Mouse (Mus musculus): ENCODE results near the gene Arhgap28. TPM values are rescaled to one million over a fixed set of nuclear protein-coding genes. Genes with fewer than 3 reads are reported as not detected.
A peak's percentile ranks its signal among the peaks of the same experiment; 100 is the strongest.
"Not testable (repeated sequence)": the region's sequence is repeated elsewhere in the genome, so short reads cannot be mapped to it uniquely, and the experiment has no call there.

Gene Arhgap28
- total RNA-seq, 1 experiment from 2014 or later, result 2.0 TPM

DNA sequence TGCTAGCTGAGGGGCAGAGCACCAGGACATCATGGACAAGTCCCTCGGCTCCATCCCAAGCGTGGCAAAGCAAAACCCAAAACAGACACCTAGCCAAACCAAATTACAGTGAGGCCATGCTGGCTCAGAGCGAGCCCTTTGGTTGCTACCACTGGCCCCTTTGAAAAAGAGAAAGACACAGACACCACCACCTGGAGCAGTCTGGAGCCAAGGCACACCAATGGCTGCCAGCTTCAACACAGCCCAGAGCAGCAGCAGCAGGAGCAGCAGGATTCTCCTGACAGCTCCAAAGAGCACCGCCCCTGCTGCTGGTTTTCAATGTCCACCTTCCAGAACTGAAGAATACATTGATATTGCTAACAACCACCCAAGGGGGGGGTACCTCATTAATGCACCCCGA is 104.5 kb downstream of the Arhgap28 start:
- no peak for ATAC-seq (replicated peaks; ENCODE audit: low read depth, poor library complexity, severe bottlenecking)

DNA sequence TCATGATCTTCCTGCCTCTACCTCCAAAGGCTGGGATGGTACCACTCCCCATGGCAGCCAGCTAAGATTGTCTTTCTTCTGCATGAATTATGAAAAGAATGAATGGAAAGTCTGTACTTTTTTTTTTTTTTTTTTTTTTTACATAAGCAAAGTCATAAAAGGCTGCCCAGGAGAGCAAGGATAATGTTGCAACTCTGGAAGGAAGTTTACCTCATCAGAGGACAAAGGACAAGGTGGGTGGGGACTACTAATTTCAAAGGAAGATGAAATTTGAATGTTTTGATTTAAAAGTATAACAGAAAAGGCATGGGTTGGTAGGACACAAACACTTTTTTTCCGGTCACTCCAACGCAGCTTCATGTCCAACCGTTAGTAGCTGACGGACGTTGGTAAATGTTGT is 107.5 kb downstream of the Arhgap28 start:
- ATAC-seq (replicated peaks; ENCODE audit: low read depth, poor library complexity, severe bottlenecking), result no peak

DNA sequence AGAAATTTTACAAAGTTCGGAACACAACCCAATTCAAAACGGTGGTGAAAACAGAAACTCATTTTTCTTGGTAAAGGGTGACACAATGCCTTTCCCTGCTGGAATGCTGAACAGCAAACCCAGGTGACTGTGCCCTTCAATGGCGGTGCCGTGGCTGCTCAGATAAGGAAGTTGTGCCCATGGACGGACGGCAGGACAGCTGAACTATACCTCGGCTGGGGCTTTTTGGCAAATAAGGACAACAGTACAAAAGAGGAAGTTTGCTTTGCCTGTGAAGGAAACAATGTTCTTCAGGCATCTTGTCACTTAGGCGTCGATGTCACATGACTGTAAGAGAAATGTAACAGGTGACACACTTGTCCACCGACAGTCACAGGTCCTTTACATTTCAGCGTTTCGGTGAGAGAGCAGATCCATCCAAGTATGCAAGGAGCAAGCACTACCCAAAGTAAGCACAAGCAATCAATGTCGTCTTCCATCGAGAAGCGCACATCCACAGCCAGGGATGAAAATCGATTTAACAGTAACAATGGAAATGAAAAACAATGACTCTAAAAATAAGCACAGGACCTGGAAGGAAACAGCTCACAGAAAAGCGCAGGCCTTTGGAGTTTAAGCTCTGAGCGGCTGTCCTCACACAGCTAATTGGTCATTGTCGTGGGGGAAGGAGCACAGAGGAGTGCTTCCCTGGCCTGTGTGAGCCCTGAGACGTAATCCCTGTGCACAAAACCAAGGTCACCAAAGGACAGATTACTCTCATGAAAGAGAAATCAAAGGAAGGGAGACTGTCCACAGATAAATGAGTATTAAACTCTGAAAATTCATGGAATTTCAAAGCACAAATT is 114.2 kb downstream of the Arhgap28 start:
- ATAC-seq (replicated peaks; ENCODE audit: low read depth, poor library complexity, severe bottlenecking), result peak; percentile 91

DNA sequence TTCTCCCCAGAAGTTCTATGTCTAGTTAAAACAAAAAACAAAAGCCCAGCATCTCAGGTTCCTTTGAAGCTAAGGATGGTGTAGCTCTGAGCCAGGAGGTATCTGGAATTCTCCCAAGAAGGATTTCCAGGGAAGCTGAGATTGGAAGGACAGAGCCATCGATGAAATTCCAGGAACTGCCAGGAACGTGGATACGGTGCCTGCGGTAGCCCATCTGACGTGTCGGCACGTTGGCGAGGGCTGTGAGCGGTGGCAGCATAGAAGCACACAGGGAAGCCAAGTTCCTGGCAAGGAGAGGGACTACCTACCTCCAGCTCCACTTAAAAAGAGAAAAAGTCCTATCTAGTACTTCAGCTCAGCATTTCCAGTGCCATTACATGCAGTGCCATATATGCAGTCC is 115.8 kb downstream of the Arhgap28 start:
- ATAC-seq (replicated peaks; ENCODE audit: low read depth, poor library complexity, severe bottlenecking), result no peak

DNA sequence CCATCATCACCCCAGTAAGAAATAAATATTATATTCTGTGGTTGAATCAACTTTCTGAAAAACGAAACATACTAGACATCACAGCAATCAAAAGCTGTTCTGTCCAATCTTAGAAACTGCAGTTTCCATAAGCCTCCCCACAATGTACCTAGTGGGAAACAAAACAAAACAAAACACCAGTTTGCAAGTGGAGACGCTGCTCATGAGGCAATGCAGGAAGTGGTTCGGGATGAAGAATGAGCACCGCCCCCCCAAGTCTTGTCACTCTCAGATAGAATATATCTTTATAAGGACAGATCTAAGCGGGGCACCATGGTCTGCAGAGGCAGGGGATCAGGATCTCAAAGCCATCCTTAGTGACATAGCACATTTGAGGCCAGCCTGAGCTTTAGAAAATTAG is 117.6 kb downstream of the Arhgap28 start:
- 0 out of 2 replicates have a peak, but pooled peaks have one; percentile 33 for ATAC-seq (replicated peaks; ENCODE audit: low read depth, poor library complexity, severe bottlenecking)

DNA sequence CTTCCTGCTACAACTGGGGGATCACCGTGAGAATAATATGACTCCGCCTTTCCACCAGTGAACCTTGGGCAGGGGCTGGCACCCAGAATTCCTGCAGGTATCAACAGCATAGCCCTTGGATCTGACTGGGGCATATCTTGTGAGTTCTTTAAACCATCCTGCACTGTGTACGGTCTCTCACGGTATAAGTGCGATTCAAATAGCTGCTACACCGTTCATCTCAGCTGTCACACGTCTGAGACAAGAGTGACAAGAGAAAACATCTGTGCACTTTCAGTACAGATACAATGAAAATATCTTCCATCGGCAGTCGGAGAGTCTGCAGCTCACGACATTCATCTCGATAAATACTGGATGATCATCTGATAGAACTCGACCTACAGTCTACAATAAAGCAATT is 126.3 kb downstream of the Arhgap28 start:
- no peak for ATAC-seq (replicated peaks; ENCODE audit: low read depth, poor library complexity, severe bottlenecking)

DNA sequence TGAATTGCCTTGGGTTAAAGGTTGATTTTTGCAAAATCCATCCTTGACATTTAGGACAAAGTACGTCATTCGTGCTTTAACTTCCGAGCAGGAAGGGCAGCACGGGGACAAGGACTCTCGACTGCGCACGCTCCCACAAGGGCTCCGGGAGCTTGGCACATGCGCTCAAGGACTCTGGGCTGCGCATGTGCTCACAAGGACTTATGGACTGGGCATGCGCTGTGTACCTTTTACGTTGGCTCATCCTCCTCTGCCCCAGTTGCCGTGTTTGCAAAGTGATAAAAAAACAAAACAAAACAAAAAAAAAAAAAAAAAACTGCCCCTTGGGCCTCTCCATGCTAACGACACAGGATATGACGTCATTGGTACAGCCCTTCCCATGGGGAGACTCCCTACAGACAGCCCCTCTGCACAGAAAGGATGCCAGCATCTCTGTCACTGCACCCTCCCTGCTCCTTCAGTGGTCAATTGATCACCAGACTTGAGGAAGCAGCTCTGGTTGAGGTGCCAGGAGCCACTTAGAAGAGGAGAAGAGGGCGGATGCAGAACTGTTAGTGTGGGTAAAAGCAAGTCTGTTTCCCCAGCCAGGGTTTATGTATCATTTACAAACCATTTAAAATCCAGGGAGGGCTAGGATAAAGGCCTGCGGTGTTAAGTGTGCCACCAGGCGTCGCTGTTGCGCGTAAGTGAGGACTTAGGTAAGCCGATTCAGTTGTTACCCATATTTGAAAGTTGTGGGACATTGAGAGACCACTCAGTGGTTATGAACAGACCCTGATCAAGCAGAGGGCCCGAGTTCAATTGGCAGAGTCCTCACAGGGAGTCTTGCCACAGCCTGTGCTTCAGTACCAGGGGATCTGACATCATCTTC is 134.0 kb downstream of the Arhgap28 start:
- peak; percentile 78 for ATAC-seq (replicated peaks; ENCODE audit: low read depth, poor library complexity, severe bottlenecking)

DNA sequence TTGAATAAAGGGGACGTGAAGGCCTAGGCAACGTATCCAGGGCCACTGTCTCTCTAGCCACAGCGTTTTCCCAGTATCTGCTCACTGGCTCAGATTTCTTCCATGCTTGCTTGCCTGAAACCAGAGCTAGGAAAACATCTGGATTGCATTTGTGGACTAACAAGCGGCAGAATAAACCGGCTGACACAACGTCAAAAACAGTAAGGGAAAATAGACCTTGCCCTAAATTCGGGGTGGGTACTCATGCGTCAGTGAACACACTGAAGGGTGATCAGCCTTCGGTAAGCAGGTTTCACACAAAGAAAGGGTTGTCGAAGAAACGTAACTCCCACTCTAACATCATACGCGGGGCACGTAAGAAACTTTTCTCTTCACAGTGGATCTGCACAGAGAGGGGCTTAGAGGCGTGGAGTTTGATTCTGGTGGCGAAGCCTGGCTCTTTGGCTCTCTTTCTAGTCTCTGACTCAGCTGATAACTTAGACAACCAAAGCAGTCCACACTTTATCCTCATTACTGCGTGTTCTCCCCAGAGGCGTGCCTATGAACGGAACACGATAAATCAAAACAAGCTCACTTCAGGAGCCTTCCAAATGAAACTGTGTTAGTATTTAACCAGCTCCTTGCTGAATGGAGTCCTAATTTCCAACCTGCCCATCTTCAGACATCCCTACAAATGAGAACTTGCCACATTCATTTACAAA is 137.2 kb downstream of the Arhgap28 start:
- no peak for ATAC-seq (replicated peaks; ENCODE audit: low read depth, poor library complexity, severe bottlenecking)

DNA sequence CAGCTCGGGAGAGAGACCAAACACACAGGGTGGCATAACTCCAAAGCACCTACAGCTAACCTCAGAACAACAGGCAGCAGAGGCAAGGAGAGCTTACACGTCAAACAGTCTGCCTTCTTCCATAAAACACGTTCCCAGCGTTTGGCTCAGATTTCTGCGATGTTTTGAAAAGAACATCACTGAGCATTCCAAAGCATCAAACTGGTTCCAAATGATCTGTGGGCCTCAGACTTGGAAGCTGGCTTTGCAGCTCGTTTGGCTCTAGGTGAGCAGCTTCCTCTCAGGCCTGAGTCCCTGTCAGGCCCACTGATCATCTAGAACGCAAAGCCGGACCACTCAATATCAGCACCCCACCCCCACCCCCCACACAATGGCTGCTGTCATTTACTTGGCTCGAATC is 137.9 kb downstream of the Arhgap28 start:
- ATAC-seq (replicated peaks; ENCODE audit: low read depth, poor library complexity, severe bottlenecking), result no peak

DNA sequence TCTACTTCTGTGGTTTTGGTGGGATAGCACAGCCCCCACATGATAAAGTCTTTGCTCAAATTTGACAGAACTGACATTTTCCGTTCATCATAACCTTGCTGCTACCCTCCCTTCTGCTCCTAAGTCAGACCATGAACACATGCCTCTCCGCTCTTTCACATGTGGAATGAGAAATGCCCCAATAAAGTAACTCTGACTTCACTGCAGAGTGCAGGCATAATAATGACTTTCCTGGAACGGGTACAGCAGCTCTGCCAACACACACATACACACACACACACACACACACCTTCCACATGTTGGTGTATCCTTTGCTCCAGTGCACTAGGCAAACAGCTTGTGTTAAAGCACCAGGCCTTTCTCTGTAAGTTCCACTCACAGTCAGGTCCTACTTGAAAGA is 139.0 kb downstream of the Arhgap28 start:
- no peak for ATAC-seq (replicated peaks; ENCODE audit: low read depth, poor library complexity, severe bottlenecking)

DNA sequence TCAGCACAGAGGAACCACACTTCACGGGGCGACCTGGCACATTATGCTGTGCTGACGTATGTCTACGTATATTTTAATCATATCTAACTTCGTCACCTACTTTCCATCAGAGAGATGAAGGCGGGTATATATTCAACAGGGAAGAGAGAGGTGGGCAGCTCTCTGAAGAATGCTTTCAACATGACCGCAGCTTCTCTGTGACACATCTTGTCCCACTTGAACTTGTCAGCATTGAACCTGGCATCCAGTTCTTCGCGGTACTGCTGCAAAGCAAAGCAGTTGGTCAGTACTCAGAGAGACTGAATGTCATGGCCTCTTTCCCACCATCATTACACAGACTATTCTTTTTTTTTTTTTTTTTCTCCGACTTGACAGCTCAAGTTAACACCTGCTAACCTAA is 139.6 kb downstream of the Arhgap28 start:
- no peak for ATAC-seq (replicated peaks; ENCODE audit: low read depth, poor library complexity, severe bottlenecking)

DNA sequence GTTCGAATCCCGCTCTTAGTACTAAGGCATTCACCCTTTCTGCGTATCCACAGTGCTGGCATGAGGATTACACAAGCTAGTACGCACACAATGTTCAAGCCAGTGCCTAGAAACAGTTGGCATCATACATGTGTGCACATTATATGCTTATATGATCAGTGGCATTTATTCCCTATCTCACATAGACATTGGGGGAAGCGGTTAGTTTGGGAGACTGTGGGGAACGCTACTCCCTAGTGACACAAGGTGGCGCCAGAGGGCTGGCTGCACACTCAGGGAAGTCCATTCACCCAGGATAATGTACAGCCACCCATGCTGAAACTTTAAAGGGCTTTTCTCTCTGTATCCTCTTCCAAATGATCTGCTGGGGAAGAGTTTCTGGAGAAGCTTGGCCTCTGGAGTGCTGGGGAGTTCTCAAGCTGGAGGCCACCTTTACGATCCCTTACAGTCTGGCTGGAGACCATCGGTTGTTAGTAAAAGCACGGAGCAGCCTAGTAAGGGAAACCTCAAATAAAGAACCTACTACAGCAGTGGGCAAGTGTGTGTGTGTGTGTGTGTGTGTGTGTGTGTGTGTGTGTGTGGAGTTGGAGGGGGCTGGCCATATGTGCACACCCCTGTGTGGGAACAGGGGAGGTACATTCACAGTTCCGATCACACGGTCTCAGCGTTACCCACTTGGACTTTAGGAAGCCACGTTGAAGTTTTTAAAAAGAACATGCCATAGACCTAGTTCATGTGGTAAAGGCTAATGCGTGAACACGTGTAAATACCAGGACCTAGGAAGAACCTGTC is 142.0 kb downstream of the Arhgap28 start:
- ATAC-seq (replicated peaks; ENCODE audit: low read depth, poor library complexity, severe bottlenecking), result peak; percentile 98

DNA sequence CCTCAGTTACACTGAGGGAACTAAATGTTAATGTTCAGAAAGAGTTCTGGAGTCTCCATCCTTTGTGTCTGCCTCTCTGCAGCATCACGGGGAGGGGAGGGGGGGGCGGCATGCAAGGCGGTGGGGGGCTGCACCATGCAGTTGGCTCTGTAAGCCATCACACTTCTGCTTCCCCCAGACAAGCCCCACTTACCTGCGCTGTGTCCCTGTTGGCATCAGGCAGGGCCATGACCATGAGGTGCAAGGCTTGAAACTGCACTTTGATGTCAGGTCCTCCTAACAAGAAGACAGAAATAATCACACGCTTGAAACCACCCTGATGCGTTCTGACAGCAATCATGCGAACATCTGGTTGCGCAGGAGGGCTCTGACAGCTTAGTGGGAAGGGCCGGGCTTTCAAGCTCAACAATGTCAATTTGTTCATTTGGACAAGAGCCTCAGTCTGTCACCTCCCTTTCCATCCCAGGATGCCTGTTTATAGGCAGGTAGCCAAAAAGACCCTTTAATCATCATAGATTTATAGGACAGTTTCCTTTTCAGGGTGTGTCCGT is 142.8 kb downstream of the Arhgap28 start:
- ATAC-seq (replicated peaks; ENCODE audit: low read depth, poor library complexity, severe bottlenecking), result no peak

DNA sequence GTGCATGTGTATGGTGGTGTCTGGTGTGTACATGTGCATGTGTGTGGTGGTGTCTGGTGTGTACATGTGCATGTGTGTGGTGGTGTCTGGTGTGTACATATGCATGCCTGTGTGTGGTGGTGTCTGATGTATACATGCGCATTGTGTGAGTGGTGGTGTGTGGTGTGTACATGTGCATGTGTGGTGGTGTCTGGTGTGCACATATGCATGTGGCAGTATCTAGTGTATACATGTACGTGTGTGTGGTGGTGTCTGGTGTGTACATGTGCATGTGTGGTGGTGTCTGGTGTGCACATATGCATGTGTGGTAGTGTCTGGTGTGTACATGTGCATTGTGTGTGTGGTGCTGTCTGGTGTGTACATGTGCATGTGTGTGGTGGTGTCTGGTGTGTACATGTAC is 162.4 kb downstream of the Arhgap28 start:
- ATAC-seq (replicated peaks; ENCODE audit: low read depth, poor library complexity, severe bottlenecking), result not testable (repeated sequence)

DNA sequence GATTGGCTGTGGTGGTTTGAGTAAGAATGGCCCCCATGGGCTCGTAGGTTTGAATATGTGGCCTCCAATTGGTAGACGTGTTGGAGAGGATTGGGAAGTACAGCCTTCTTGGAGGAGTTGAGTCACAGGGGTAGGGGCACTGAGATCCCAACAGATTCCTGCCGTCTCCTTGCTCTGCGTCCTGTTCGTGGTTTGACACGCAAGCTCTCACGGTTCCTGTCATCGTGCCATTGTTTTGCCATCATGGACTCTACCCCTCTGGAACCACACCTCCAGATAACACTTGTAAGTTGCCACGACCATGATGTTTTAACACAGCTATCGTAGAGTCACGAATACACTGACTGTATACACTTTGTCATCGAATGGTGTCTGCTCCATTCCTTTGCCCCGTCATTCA is 165.0 kb downstream of the Arhgap28 start:
- no peak for ATAC-seq (replicated peaks; ENCODE audit: low read depth, poor library complexity, severe bottlenecking)

DNA sequence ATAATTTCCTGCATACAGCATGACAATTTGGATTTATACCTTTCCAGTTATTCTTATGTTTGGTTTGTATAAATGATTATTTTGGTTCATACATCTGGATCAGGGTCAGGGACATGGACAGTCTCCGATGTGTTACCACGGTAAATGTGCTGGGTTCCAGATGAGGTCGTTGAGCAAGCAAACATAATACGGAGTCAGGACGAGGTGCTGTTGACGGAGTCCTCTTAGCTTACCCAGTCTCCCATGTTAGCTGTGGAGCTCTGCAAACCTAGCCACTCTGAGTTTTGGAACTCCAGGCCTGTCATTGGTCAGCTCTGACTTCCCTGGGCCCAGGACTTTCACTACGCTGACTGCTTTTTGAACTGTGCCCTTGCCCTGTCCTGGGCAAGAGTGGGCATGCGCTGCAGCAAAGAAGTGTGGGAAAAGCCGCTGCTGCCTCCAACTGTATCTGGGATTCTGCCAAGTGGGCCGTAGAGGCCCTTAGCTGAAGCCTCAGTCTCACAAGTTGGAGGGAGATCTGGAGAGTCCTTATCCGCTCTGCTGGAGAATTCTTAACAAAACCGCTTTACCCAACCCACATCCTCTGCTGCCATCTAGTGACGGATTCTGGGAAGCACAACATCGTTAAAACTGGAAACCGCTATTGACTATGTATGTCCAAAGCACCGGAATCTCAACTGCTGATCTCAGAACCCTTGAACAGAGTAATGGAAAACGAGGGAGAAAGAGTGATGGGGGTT is 166.4 kb downstream of the Arhgap28 start:
- peak; percentile 87 for ATAC-seq (replicated peaks; ENCODE audit: low read depth, poor library complexity, severe bottlenecking)

DNA sequence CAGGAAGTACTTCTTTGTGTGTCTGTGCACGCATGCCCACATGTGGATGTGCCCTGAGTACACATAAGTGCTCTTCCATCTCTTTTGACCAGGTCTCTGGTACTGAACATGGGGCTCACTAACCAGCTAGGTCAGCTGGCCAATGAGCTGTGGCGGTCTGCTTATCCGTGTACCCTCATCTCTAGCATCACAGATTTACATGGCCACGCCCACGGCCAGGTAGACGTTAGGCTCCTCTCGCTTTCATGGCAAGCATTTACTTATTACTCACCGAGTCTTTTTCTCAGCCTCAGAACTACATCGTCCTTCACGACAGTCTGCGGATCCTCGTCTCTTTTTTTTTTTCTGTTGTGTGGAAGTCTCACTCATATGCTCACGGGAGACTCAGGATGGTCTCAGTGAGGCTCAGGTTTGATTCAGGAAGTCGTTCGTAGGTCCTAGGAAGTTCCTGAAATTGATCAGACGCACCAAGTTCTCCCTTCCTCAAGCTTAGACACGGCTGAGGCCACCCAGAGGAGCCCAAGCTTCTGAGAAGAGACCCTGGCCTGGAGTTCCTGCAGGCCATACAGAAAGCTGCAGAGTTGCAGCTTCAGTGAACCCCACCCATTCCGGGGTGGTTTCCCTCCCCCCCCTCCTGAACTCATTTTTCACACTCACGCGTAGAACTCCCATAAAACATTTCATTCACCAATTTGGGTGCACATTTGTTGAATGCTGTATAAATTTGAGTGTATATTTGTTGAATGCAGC is 167.6 kb downstream of the Arhgap28 start:
- ATAC-seq (replicated peaks; ENCODE audit: low read depth, poor library complexity, severe bottlenecking), result no peak

DNA sequence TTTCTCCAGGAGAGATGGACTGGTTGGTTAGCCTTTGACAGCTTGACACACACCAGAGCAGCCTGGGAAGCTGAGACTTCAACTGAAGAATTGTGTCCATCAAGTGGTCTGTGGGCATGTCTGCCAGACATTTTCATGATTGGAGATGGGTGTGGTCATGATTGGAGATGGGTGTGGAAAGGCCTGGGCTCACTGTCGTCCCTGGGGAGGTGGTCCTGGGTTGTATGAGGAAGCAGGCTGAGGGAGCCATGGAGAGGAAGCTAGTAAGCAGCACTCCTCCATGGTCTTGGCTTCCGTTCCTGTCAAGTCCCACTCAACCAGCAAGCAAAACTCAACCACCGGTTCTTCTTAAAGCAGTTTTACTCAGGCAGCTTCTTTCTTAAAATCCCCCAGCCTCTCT is 176.5 kb downstream of the Arhgap28 start:
- ATAC-seq (replicated peaks; ENCODE audit: low read depth, poor library complexity, severe bottlenecking), result no peak
